Mouse (Mus musculus): ENCODE measurements at regions not wholly inside any gene's neighbourhood (a gene's known extent, or its start where the extent isn't known, plus 50 kb on each side); places are given as distances from the start of the nearest gene placed in this dataset.
A peak's percentile ranks its signal among the peaks of the same experiment; 100 is the strongest.
"Not testable (repeated sequence)": the region's sequence is repeated elsewhere in the genome, so short reads cannot be mapped to it uniquely, and the experiment has no call there.

GRCm38 (mm10) chr6:95058017-95058416 lies 59.0 kb upstream of the Kbtbd8 start:
- no peak for DNase-seq

GRCm38 (mm10) chr6:95056222-95056621 lies 60.8 kb upstream of the Kbtbd8 start:
- DNase-seq, result no peak

DNA sequence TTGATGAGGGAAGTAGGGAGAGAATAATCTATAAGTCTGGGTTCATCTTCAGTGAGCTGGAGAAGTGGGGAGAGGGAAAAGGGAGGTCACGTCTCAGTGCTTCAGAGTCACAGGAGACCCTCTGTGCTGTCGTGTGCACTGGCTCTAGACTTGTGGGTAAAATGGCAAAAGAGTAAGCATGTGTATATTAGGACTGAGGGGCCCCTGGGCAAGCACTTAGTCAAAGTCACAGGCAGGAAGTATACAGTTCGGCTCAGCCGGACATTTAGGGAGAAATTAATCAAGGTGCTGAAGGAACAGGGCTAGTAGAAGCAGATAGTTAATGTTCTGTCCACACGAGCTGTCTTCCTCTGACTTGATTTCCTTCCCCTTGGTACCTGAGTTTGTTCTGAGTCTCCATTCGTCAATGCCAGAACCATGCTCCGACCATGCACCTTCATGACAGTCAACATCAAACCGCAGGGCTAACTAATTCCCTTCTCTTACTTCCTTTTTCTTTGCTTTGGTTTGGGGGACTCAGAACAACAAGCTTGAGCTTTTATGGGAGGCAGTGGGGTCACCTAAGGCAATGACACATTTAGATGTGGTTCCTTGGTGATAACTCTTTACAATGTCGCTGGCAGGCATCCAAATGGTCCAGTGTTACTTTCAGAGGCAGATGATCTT lies 63.2 kb upstream of the Kbtbd8 start:
- no peak for DNase-seq

DNA sequence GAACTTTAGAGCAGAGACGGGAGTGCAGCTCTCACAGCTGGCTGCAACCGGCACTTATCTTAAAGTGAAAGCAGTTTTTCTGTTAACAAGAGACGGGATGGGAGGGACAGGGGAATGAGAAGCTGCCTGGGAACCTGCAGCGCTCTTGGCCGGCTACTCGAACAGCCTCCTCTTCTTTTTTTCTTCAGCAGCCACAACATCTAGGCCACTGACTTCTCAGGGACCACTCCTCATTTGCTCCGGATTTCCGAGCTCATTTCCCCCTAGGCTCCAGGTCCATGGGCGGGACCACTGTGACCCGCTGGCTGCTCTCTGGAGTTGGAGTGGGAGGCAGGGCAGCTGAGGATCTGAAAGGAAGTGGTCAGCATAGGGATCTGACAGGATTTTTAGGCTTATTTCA lies 75.7 kb upstream of the Kbtbd8 start:
- DNase-seq, result not testable (repeated sequence)

GRCm38 (mm10) chr6:95024239-95024638 lies 92.8 kb upstream of the Kbtbd8 start:
- no peak for DNase-seq

DNA sequence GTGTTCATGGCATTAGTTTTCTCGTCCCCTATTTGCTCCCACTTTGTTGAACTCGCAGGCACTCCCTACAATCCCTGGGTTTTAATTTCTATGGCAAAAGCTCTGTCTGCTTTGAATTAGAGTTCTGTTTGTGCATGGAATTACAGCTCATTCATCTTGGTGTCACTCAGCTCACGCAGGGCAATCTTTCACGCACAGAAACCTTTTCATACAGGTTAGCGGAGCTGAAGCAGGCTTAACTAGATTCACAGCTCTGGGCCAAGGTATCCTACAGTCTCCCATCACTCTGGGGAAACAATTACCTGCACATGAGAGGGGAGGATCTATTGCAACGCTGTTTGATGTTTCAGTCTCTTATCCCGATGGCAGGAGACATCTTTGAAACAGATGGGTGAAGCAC lies 95.3 kb upstream of the Kbtbd8 start:
- no peak for DNase-seq

DNA sequence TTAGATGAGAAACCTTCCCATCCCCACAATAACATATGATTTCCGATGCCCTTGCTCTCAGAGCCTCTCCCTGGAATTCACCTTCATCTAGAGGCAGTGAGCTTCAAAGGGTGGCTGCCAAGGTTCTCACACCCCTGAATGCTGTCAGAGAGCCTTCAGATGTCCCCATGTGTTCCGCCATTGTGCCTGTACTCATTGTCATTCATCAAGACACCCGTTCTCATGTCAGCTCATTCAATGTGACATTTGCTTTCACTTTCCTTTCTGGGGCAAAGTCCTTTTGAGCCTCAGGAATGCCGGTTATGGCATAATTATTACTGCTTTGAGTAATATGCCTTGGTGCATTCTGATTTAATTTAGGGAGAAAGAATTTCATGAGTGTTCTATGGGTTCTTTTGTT lies 99.1 kb upstream of the Kbtbd8 start:
- peak; percentile 68 for DNase-seq

GRCm38 (mm10) chr6:95017484-95017883 lies 99.6 kb upstream of the Kbtbd8 start:
- peak; percentile 8 for DNase-seq

DNA sequence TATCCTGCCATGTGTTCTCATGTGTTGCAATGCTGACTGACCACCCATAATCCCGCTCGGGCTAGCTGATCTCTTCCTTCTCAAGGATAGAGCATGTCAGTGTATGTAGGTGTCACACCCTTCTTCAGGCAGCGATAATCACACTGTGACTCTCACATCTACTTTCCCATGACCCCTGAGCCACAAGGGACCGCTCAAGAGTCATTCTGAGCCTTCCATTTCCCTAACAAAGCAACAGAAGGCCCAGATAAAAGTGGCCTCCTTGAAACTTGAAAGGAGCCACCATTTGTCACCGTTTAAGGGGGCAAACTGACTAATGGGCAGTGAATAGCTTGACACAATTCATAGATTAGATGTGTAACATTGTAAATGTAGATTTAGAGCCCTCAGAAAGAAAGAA lies 103.9 kb upstream of the Kbtbd8 start:
- no peak for DNase-seq

DNA sequence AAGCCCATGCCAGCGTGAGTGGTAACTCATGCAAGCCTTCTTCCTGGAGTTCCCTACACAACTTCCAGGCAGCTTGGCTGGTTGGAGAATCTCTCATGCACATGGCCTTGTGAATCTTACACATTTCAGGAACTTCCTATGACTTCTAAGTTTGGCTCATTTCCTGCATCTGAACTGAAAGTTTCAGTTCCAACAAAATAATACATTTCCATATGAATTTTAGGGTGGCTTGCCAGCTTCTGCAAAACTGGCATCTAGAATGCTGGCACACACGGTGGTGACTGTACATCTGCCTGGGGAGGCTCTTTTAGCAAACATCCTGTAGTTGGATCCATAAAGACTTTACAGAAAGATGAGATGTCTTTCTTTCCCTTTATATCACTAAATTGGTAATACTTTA lies 110.6 kb upstream of the Kbtbd8 start:
- DNase-seq, result no peak

DNA sequence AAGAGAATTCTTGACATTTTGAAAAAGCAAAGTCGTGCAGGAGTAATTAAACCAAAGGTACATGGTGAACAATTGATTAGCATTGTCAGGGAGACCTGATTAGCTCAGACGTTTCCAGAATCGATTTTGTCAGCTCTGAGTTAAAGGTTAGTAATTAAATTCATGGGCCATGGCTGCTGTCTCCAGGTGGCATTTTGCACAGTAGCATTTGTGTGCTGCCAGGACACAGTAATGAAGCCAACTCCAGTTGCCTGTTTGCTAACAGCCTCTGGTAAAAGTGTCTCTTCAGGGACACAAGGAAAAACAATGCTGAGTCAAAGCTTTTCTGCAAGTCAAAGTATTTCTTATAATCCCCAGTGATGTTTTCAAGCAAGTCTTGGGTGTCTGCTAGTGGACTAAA lies 113.3 kb upstream of the Kbtbd8 start:
- no peak for DNase-seq

- DNase-seq, result peak; percentile 81
Observed at GRCm38 (mm10) chr6:94999562-94999961, 117.5 kb upstream of the Kbtbd8 start.

GRCm38 (mm10) chr6:94999002-94999401 lies 118.0 kb upstream of the Kbtbd8 start:
- DNase-seq, result peak; percentile 80

DNA sequence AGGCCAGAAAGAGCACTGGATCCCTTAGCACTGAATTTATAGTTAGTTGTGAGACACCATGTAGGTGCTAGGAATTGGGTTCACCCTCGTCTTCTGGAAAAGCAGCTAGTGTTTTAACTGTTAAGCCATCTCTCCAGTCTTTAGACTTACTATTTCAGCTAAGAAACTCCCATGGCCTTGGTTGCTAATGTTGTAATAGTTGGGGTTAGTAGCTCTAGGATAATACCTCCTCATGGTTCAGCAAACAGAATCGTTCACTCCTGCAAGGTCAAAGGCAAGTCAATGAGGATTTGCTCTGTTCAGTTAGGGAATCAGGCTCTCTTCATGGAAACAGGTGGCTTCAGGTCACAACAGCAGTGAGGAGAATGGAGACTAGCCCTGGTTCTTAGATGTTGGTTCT lies 118.7 kb upstream of the Kbtbd8 start:
- DNase-seq, result no peak

GRCm38 (mm10) chr6:94994376-94994775 lies 122.7 kb upstream of the Kbtbd8 start:
- peak; percentile 25 for DNase-seq

DNA sequence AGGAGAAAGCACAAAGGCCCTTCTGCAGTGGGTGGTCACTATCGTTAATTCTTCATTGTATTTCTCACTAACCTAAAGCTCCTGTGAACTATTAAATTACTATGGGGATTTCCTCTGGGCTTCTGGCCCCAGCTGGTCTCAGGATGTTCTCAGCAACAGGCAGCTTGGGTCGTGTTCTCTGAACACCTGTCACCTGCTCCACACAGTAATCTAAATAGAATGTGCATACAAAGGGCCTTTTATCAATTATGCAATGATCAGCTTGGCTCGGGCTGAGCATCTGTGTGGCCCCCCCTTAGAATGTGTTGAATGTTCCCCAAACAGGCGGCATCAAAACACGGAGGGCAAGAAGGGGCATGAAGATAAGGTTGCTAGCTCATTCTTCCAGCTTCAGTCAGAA lies 129.6 kb upstream of the Kbtbd8 start:
- peak; percentile 66 for DNase-seq

- peak; percentile 35 for DNase-seq
Observed at GRCm38 (mm10) chr6:94986346-94986745, 130.7 kb upstream of the Kbtbd8 start.

GRCm38 (mm10) chr6:94984411-94984895 lies 132.6 kb upstream of the Kbtbd8 start:
- DNase-seq, result no peak

GRCm38 (mm10) chr6:94968683-94969082 lies 148.4 kb upstream of the Kbtbd8 start:
- DNase-seq, result no peak

DNA sequence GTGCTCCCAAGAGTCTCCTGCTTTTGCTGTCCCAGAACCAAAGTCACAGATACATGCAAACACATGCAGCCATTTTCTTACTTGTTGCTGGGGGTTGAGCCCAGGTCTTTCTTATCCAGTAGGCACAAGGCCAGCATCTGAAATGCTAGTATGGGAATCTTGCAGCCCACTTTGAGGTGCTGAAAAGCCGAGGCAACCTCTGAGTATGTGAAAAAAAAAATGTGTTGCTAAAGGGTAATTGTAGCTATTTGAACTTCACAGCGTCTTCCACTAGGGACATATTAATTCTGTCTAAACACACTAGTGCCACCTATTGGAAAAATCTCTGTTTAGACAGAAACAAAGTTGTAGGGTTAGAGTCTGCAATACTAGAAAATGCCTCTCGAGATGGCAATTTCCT lies 150.1 kb upstream of the Kbtbd8 start:
- no peak for DNase-seq

GRCm38 (mm10) chr6:94963204-94963603 lies 153.8 kb upstream of the Kbtbd8 start:
- no peak for DNase-seq

DNA sequence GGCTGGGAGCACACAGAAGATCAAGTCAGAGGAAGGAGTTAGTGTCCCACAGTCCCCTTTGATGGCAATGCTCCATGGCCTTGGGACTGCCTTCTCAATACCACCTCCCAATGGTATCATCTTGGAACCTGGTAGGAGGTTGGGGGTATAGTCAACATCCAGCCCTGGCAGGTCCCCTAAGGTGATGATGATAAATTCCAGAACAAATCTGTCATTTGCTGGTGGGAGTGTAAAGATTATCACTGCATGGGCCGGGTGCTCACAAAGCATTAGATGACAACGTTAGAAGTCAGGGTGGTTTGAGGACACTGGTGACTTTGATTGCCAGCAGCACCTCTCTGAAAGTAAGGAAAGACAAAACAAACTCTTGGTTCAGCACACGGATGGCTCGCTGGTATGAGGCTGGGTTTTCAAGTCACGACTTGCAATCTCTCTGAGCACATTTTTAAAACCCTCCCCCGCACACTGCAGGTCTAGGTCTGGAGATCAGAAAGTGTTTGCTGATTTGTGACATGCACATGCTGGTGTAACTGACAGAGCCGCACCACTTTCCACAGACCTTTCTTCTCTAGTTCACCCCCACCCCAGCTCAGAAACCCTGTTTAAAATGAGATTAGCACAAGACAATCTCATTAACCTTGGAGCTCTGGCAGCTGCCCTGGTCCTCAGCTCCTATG lies 154.5 kb upstream of the Kbtbd8 start:
- DNase-seq, result no peak

- DNase-seq, result no peak
Observed at GRCm38 (mm10) chr6:94961821-94962220, 155.2 kb upstream of the Kbtbd8 start.

- no peak for DNase-seq
Observed at GRCm38 (mm10) chr6:94957990-94958389, 159.1 kb upstream of the Kbtbd8 start.

DNA sequence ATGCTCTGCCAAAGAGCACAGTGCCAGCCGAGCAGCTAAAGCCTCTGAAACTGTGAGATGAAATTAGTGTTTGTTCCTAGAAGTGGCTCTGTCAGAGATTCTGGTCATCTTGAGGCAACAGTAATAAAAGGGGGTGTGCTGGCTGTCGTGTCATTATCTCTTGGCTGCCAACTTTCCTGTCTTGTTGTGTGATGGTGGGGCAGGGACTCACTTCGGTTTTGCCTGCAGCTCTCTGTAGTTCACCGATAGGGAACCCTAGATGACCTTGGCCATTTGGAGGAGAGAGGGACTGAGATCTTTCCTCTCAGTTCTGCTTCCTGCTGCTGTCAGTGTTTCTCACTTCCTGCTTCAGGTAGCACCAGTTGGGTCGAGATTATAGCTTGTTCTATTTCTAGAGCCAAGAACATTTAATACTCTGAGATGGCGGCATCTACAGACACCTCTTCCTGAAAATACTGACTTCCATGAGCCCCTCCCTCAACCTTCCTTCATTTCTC lies 159.8 kb upstream of the Kbtbd8 start:
- DNase-seq, result no peak

Data from heart, adult 11 months (tissue).